Mouse (Mus musculus): ENCODE measurements around the gene Camk2n2.
"Not testable (repeated sequence)": the region's sequence is repeated elsewhere in the genome, so short reads cannot be mapped to it uniquely, and the experiment has no call there.

The Camk2n2 gene

GRCm38 (mm10) chr16:20621191-20621990 lies at the start of gene Camk2n2:
TSS of gene Camk2n2 (minus strand) at chr16:20621287.
- DNase-seq = peak; percentile 80 to 86

- no peak for DNase-seq
Measured at GRCm38 (mm10) chr16:20670291-20670690, 49.2 kb upstream of the Camk2n2 start.

- not testable (repeated sequence) for DNase-seq
Measured at GRCm38 (mm10) chr16:20668013-20668412, 46.9 kb upstream of the Camk2n2 start, which contains the start of gene Eif4g1. TSS of gene Eif4g1 (plus strand) at chr16:20668313.

GRCm38 (mm10) chr16:20657661-20658060 lies 36.6 kb upstream of the Camk2n2 start:
- no peak for DNase-seq

GRCm38 (mm10) chr16:20653315-20653714 lies 32.2 kb upstream of the Camk2n2 start:
- no peak for DNase-seq

- DNase-seq = no peak
Measured at GRCm38 (mm10) chr16:20651947-20652310, 30.8 kb upstream of the Camk2n2 start.

GRCm38 (mm10) chr16:20651076-20651946 lies 30.2 kb upstream of the Camk2n2 start, which contains the start of gene Psmd2:
TSS of gene Psmd2 (plus strand) at chr16:20651652.
- DNase-seq = peak; percentile 98 to 99

- no peak for DNase-seq
Measured at GRCm38 (mm10) chr16:20643911-20644310, 22.8 kb upstream of the Camk2n2 start.

GRCm38 (mm10) chr16:20642161-20642560 lies 21.1 kb upstream of the Camk2n2 start:
- DNase-seq = peak; percentile 92 to 94

- peak; percentile 55 to 64 for DNase-seq
Measured at GRCm38 (mm10) chr16:20638367-20638766, 17.3 kb upstream of the Camk2n2 start.

GRCm38 (mm10) chr16:20637410-20637809 lies 16.3 kb upstream of the Camk2n2 start:
- no peak for DNase-seq

- DNase-seq = peak; percentile 71 to 73
Measured at GRCm38 (mm10) chr16:20629731-20630634, 8.9 kb upstream of the Camk2n2 start, which contains the start of gene Ece2. TSS of gene Ece2 (plus strand) at chr16:20629828.

- DNase-seq = no peak
Measured at GRCm38 (mm10) chr16:20628871-20629391, 7.8 kb upstream of the Camk2n2 start.

- DNase-seq = no peak
Measured at GRCm38 (mm10) chr16:20623211-20623610, 2.1 kb upstream of the Camk2n2 start.

GRCm38 (mm10) chr16:20621991-20622685 lies 1.1 kb upstream of the Camk2n2 start:
- peak; percentile 70 to 71 for DNase-seq

- no peak for DNase-seq
Measured at GRCm38 (mm10) chr16:20620751-20621190, 316 bp downstream of the Camk2n2 start.

- DNase-seq = no peak
Measured at GRCm38 (mm10) chr16:20620399-20620735, 720 bp downstream of the Camk2n2 start.

- peak; percentile 39 to 57 for DNase-seq
Measured at GRCm38 (mm10) chr16:20619541-20620398, 1.3 kb downstream of the Camk2n2 start.

GRCm38 (mm10) chr16:20611357-20612227 lies 9.5 kb downstream of the Camk2n2 start, which contains the start of the genes Eef1akmt4, Gm49333 and Alg3:
TSS of gene Eef1akmt4 (plus strand) at chr16:20611593.
TSS of gene Gm49333 (plus strand) at chr16:20611610.
TSS of gene Alg3 (minus strand) at chr16:20611735.
- DNase-seq = peak; percentile 81 to 82

Measured in cerebellum, postnatal 14 days (tissue).